Mouse (Mus musculus): ENCODE results near the gene Gm28539.

DNA sequence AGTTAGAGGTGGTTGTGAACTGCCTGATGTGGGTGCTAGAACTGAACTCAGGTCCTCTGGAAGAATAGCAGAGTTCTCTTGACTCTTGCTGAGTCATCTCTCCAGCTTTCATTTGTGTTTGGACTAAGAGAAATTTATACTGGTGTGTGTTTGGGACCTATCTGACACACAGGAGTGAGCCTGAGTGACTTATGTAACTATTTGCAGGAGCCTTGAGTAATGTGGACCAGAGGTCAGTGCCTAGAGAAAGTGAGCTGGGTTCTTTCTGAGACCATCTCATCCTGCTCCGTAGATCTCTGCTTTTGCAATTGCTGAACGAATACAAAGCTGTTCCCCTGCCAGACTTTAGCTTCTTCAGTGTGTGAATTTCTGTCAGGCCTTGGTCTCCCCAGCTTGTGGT is 85.4 kb downstream of the Gm28539 start:
- TF ChIP-seq EP300 (IDR thresholded peaks at IDR 0.05; ENCODE audit: low read depth) = no peak
- TF ChIP-seq CTCF (IDR thresholded peaks at IDR 0.05; ENCODE audit: low read depth) = no peak

Data from liver, embryonic 14.5 days (tissue).